Mouse (Mus musculus) limb, embryonic 12.5 days (tissue): ENCODE data around the gene Slc31a2. TPM values are rescaled to one million over a fixed set of nuclear protein-coding genes. Genes with fewer than 3 reads are reported as not detected.

ENCODE experiments used
- ATAC-seq: fragments of 200-750 bp; cut with Nextera tagmentation; 2 replicates; pipeline ENCODE4 v1.8.0; 2017; ENCODE audit warnings: low read depth, moderate TSS enrichment; ENCODE audit not compliant: insufficient number of reproducible peaks, insufficient read depth, low FRiP score, low TSS enrichment
- H3K27ac ChIP-seq: fragments of 300-500 bp; sonication (generic); 2 replicates; pipeline ENCODE4 v1.5.1; 2016; ENCODE audit warnings: mild to moderate bottlenecking, moderate library complexity
- H3K27me3 ChIP-seq: fragments of 300-500 bp; sonication (generic); 2 replicates; pipeline ENCODE4 v1.6.1; 2016; ENCODE audit warnings: mild to moderate bottlenecking, moderate library complexity
- H3K36me3 ChIP-seq: fragments of 300-500 bp; sonication (generic); 2 replicates; pipeline ENCODE4 v1.6.1; 2016; ENCODE audit warnings: mild to moderate bottlenecking, moderate library complexity
- H3K4me1 ChIP-seq: fragments of 300-500 bp; sonication (generic); replicated peaks from 2 replicates; pipeline ENCODE4 v1.6.1; 2016
- H3K4me2 ChIP-seq: fragments of 300-500 bp; sonication (generic); 2 replicates; pipeline ENCODE4 v1.6.1; 2016; ENCODE audit warnings: mild to moderate bottlenecking, moderate library complexity
- H3K4me3 ChIP-seq: fragments of 300-500 bp; sonication (generic); replicated peaks from 2 replicates; pipeline ENCODE4 v1.5.1; 2016; ENCODE audit warnings: mild to moderate bottlenecking
- H3K9ac ChIP-seq: fragments of 300-500 bp; sonication (generic); replicated peaks from 2 replicates; pipeline ENCODE4 v1.6.1; 2016; ENCODE audit warnings: mild to moderate bottlenecking, moderate library complexity
- H3K9me3 ChIP-seq: fragments of 300-500 bp; sonication (generic); 2 replicates; pipeline ENCODE4 v1.6.1; 2016; ENCODE audit warnings: mild to moderate bottlenecking, moderate library complexity
- WGBS: fragments of 180-500 bp; shearing (Covaris S2); methylation state at CpG from one replicate; pipeline ENCODE4 v1.1.7; 2016; 5-methylcytosine and 5-hydroxymethylcytosine counted together
- polyA plus RNA-seq: library from polyadenylated mRNA; unstranded; fragments of >200 nt; fragmentation: Nextera tagmentation; extraction: Ambion mirVana; gene quantifications from 2 replicates; pipeline ENCODE4 v1.2.1, GENCODE M21; 2016

The Slc31a2 gene
- polyA plus RNA-seq, 1 experiment from 2014 or later = 11.7 TPM

GRCm38 (mm10) chr4:62297280-62298130 is 35.1 kb downstream of the Slc31a2 start:
- Histone ChIP-seq H3K9me3 (no peaks in the 10 kb centered on the region), H3K4me1 (no peaks in the 10 kb centered on the region), H3K36me3 (peaks cover 66% of the 10 kb centered on the region), H3K27ac (no peak overlapping the region), H3K4me2 (no peak overlapping the region), H3K9ac (no peak overlapping the region), H3K27me3 (no peaks in the 10 kb centered on the region), H3K4me3 (no peak overlapping the region)
- 71% methylated on average over 3 of the region's 3 CpGs for WGBS
- ATAC-seq = no peak

GRCm38 (mm10) chr4:62300001-62300400 is 37.6 kb downstream of the Slc31a2 start:
- Histone ChIP-seq H3K27me3 (no peaks in the 10 kb centered on the region), H3K4me3 (no peak overlapping the region), H3K9me3 (no peaks in the 10 kb centered on the region), H3K4me2 (no peak overlapping the region), H3K4me1 (no peaks in the 10 kb centered on the region), H3K9ac (no peak overlapping the region), H3K36me3 (peaks cover 89% of the 10 kb centered on the region), H3K27ac (no peak overlapping the region)
- 92% methylated on average over 2 of the region's 2 CpGs for WGBS
- ATAC-seq = no peak

GRCm38 (mm10) chr4:62302795-62303194 is 40.4 kb downstream of the Slc31a2 start:
- H3K9me3 ChIP-seq = no peaks in the 10 kb centered on the region
- H3K4me1 ChIP-seq = no peaks in the 10 kb centered on the region
- no peak overlapping the region for H3K4me3 ChIP-seq
- H3K4me2 ChIP-seq = no peak overlapping the region
- ATAC-seq = no peak
- no peak overlapping the region for H3K27ac ChIP-seq
- no peak overlapping the region for H3K9ac ChIP-seq
- WGBS = 58% methylated on average over 2 of the region's 2 CpGs
- H3K27me3 ChIP-seq = no peaks in the 10 kb centered on the region
- peaks cover 93% of the 10 kb centered on the region for H3K36me3 ChIP-seq

GRCm38 (mm10) chr4:62303288-62303687 is 40.9 kb downstream of the Slc31a2 start:
- no peak overlapping the region for H3K27ac ChIP-seq
- no peaks in the 10 kb centered on the region for H3K4me1 ChIP-seq
- ATAC-seq = 0 out of 2 replicates have a peak, but pooled peaks have one; percentile 34
- peaks cover 93% of the 10 kb centered on the region for H3K36me3 ChIP-seq
- H3K4me3 ChIP-seq = no peak overlapping the region
- no peaks in the 10 kb centered on the region for H3K27me3 ChIP-seq
- 90% methylated on average over 1 of the region's 1 CpGs for WGBS
- no peak overlapping the region for H3K4me2 ChIP-seq
- no peaks in the 10 kb centered on the region for H3K9me3 ChIP-seq
- H3K9ac ChIP-seq = no peak overlapping the region

GRCm38 (mm10) chr4:62306301-62306700 is 43.9 kb downstream of the Slc31a2 start:
- Histone ChIP-seq H3K9me3 (no peaks in the 10 kb centered on the region), H3K4me3 (no peak overlapping the region), H3K4me1 (no peaks in the 10 kb centered on the region), H3K27ac (no peak overlapping the region), H3K4me2 (no peak overlapping the region), H3K36me3 (peaks cover 72% of the 10 kb centered on the region), H3K27me3 (no peaks in the 10 kb centered on the region), H3K9ac (no peak overlapping the region)
- ATAC-seq = no peak
- 93% methylated on average over 1 of the region's 1 CpGs for WGBS

- WGBS = 90% methylated on average over 4 of the region's 4 CpGs
- Histone ChIP-seq H3K36me3 (peaks cover 72% of the 10 kb centered on the region), H3K27ac (no peak overlapping the region), H3K4me2 (no peak overlapping the region), H3K4me1 (no peaks in the 10 kb centered on the region), H3K4me3 (no peak overlapping the region), H3K27me3 (no peaks in the 10 kb centered on the region), H3K9me3 (no peaks in the 10 kb centered on the region), H3K9ac (no peak overlapping the region)
- ATAC-seq = no peak
These were observed 44.5 kb downstream of the Slc31a2 start for GRCm38 (mm10) chr4:62306840-62307239.

DNA sequence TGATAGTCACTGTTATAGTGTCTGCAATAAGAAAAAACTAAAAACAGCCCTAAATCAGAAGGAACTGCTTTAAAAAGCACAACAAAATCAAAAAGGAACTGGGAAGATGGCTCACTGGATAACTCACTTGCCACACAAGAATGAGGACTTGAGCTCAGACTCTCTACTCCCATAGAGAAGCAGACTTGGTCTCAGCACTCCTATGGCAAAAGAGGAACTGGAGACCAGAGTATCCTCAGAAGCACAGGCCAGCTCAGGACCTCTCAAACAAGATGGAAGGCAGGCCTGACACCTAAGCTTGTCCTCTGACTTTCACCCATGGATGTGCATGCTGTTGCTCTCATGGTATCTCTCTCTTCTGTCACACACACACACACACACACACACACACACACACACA is 46.0 kb downstream of the Slc31a2 start:
- ATAC-seq = no peak
- Histone ChIP-seq H3K9me3 (no peaks in the 10 kb centered on the region), H3K4me3 (no peak overlapping the region), H3K9ac (no peak overlapping the region), H3K4me2 (no peak overlapping the region), H3K4me1 (no peaks in the 10 kb centered on the region), H3K27me3 (no peaks in the 10 kb centered on the region), H3K36me3 (peaks cover 68% of the 10 kb centered on the region), H3K27ac (no peak overlapping the region)

- H3K36me3 ChIP-seq = peaks cover 50% of the 10 kb centered on the region
- no peaks in the 10 kb centered on the region for H3K27me3 ChIP-seq
- ATAC-seq = no peak
- no peaks in the 10 kb centered on the region for H3K4me1 ChIP-seq
- H3K9ac ChIP-seq = no peak overlapping the region
- H3K4me3 ChIP-seq = no peak overlapping the region
- no peaks in the 10 kb centered on the region for H3K9me3 ChIP-seq
- H3K27ac ChIP-seq = no peak overlapping the region
- H3K4me2 ChIP-seq = no peak overlapping the region
- 88% methylated on average over 2 of the region's 2 CpGs for WGBS
These were observed 50.5 kb downstream of the Slc31a2 start for GRCm38 (mm10) chr4:62312821-62313220.

GRCm38 (mm10) chr4:62313641-62314211 is 51.4 kb downstream of the Slc31a2 start:
- Histone ChIP-seq H3K27me3 (no peaks in the 10 kb centered on the region), H3K4me3 (no peak overlapping the region), H3K36me3 (peaks cover 48% of the 10 kb centered on the region), H3K9me3 (no peaks in the 10 kb centered on the region), H3K9ac (no peak overlapping the region), H3K27ac (no peak overlapping the region), H3K4me1 (no peaks in the 10 kb centered on the region), H3K4me2 (no peak overlapping the region)
- ATAC-seq = no peak
- WGBS = 90% methylated on average over 9 of the region's 9 CpGs

DNA sequence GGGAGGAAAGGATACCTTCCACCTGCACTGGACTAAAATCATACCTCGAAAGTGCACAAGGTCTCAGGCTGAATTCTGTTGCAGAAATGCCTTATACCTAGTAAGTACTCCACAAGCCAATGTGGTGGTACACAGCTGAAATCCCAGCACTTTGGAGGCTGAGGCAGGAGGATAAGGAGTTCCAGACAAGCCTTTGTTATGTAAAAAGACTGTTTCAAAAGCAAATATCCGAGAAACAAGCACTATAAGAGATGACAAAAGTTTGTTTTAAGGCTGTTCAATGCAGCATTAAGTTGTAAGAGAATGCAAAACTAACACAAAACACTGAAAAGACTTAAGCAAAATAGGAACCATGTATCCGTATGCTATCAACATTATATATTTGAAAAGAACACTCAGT is 52.2 kb downstream of the Slc31a2 start:
- Histone ChIP-seq H3K27ac (no peak overlapping the region), H3K4me3 (no peak overlapping the region), H3K4me2 (no peak overlapping the region), H3K4me1 (no peaks in the 10 kb centered on the region), H3K9ac (no peak overlapping the region), H3K36me3 (peaks cover 55% of the 10 kb centered on the region), H3K9me3 (no peaks in the 10 kb centered on the region), H3K27me3 (no peaks in the 10 kb centered on the region)
- WGBS = 86% methylated on average over 3 of the region's 3 CpGs
- no peak for ATAC-seq

- ATAC-seq = no peak
- Histone ChIP-seq H3K4me3 (no peak overlapping the region), H3K36me3 (peaks cover 67% of the 10 kb centered on the region), H3K4me1 (no peaks in the 10 kb centered on the region), H3K9ac (no peak overlapping the region), H3K4me2 (no peak overlapping the region), H3K27me3 (no peaks in the 10 kb centered on the region), H3K9me3 (no peaks in the 10 kb centered on the region), H3K27ac (no peak overlapping the region)
- WGBS = 89% methylated on average over 2 of the region's 2 CpGs
These were observed 54.1 kb downstream of the Slc31a2 start for GRCm38 (mm10) chr4:62316456-62316855.

DNA sequence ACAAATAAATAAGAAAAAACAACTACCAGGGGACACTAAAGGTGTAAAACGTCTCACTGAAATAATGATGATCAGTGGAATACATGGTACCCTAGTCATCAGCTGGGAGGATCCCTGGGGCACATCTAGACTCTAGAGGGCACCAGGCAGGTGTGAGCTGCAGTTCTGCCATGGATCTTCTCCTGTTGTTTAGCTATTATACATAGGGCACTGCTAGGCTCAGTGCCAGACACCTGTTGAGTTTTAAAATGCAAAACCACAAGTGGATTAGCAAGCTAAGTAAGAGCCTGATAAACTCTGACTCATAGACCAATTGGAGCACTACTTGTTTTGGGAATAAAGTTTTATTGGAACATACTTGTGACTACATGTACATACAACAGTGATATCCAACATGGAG is 55.9 kb downstream of the Slc31a2 start:
- whole genome bisulfite sequencing = 73% methylated on average over 1 of the region's 1 CpGs
- H3K27me3 ChIP-seq = no peaks in the 10 kb centered on the region
- no peak overlapping the region for H3K27ac ChIP-seq
- H3K4me1 ChIP-seq = no peaks in the 10 kb centered on the region
- H3K4me3 ChIP-seq = no peak overlapping the region
- no peak overlapping the region for H3K9ac ChIP-seq
- no peak overlapping the region for H3K4me2 ChIP-seq
- ATAC-seq = no peak
- H3K36me3 ChIP-seq = peaks cover 69% of the 10 kb centered on the region
- no peaks in the 10 kb centered on the region for H3K9me3 ChIP-seq
